Mouse (Mus musculus) bone marrow, adult 2 months (tissue): Measurements from ENCODE around the gene Cmklr1. TPM values are rescaled to one million over a fixed set of nuclear protein-coding genes. Genes with fewer than 3 reads are reported as not detected.
A peak's percentile ranks its signal among the peaks of the same experiment; 100 is the strongest.

Experiments used
- H3K27ac ChIP-seq: fragments of 200-500 bp; 2 replicates; pipeline ENCODE4 v1.5.1; 2012; ENCODE audit warnings: low read depth, mild to moderate bottlenecking, control low read depth, inconsistent platforms, low read length; ENCODE audit not compliant: control insufficient read depth, poor library complexity, insufficient read depth
- H3K4me1 ChIP-seq: fragments of 200-500 bp; 2 replicates; pipeline ENCODE4 v1.6.1; 2011; ENCODE audit warnings: low read length; ENCODE audit not compliant: control insufficient read depth, insufficient read depth
- H3K4me3 ChIP-seq: fragments of 200-500 bp; replicated peaks from 2 replicates; pipeline ENCODE3; 2011; ENCODE audit warnings: mild to moderate bottlenecking, low read depth, low read length, control low read depth; ENCODE audit not compliant: control insufficient read depth
- CTCF ChIP-seq: fragments of 200-500 bp; IDR thresholded peaks from 2 replicates; pipeline ENCODE4 v1.5.1; 2011; ENCODE audit warnings: low read length, control low read depth; ENCODE audit not compliant: control insufficient read depth, insufficient read depth
- POLR2A ChIP-seq: fragments of 200-500 bp; IDR thresholded peaks from 2 replicates; pipeline ENCODE4 v1.6.1; 2011; ENCODE audit warnings: low read depth, mild to moderate bottlenecking, control low read depth, low read length, borderline replicate concordance; ENCODE audit not compliant: control insufficient read depth
- WGBS: fragments of 180-500 bp; shearing (Covaris S2); methylation state at CpG from one replicate; pipeline ENCODE4 v1.1.7; 2018; 5-methylcytosine and 5-hydroxymethylcytosine counted together
- polyA plus RNA-seq: library from polyadenylated mRNA; stranded (reverse); fragments of >200 nt; gene quantifications from 2 replicates; pipeline ENCODE4 v1.2.4, GENCODE M21; 2011; ENCODE audit warnings: low replicate concordance; ENCODE audit not compliant: missing spikeins, insufficient read depth, insufficient read length

The Cmklr1 gene
- polyA plus RNA-seq, 1 experiment: 2.6 TPM

- H3K4me1 ChIP-seq: peaks cover 4% of the 10 kb centered on the region
- H3K27ac ChIP-seq: no peak overlapping the region; the same call in 1 of the 2 replicates
- TF ChIP-seq POLR2A (no peak), CTCF (no peak)
- 61% methylated on average over 8 of the region's 8 CpGs for WGBS
- no peak overlapping the region for H3K4me3 ChIP-seq
Observed at GRCm38 (mm10) chr5:113647141-113647540, 3.1 kb downstream of the Cmklr1 start.

- no peak for TF ChIP-seq CTCF
- TF ChIP-seq POLR2A: no peak
- peaks cover 5% of the 10 kb centered on the region for H3K4me1 ChIP-seq
- WGBS: 26% methylated on average over 4 of the region's 4 CpGs
- peak overlapping the region; percentile 7; the same call in 1 of the 2 replicates for H3K27ac ChIP-seq
- H3K4me3 ChIP-seq: no peak overlapping the region
Observed at GRCm38 (mm10) chr5:113644520-113644919, 5.7 kb downstream of the Cmklr1 start.

- peaks cover 3% of the 10 kb centered on the region for H3K4me1 ChIP-seq
- WGBS: 30% methylated on average over 18 of the region's 18 CpGs
- TF ChIP-seq POLR2A (no peak), CTCF (no peak)
- H3K27ac ChIP-seq: no peak overlapping the region
- no peak overlapping the region for H3K4me3 ChIP-seq
Observed at GRCm38 (mm10) chr5:113643107-113643848, 6.9 kb downstream of the Cmklr1 start.

- no peak overlapping the region for H3K4me3 ChIP-seq
Observed at GRCm38 (mm10) chr5:113641066-113641465, 9.2 kb downstream of the Cmklr1 start.

GRCm38 (mm10) chr5:113639126-113639525 is 11.1 kb downstream of the Cmklr1 start:
- 51% methylated on average over 5 of the region's 5 CpGs for WGBS
- TF ChIP-seq POLR2A (no peak), CTCF (no peak)
- no peak overlapping the region for H3K27ac ChIP-seq
- peaks cover 6% of the 10 kb centered on the region for H3K4me1 ChIP-seq
- H3K4me3 ChIP-seq: no peak overlapping the region

More at GRCm38 (mm10) chr5:113641066-113641465, 9.2 kb downstream of the Cmklr1 start:
- H3K4me1 ChIP-seq: peaks cover 3% of the 10 kb centered on the region
- 30% methylated on average over 6 of the region's 6 CpGs for WGBS
- TF ChIP-seq POLR2A: no peak
- TF ChIP-seq CTCF: no peak
- H3K27ac ChIP-seq: no peak overlapping the region

GRCm38 (mm10) chr5:113638055-113638454 is 12.2 kb downstream of the Cmklr1 start:
- TF ChIP-seq POLR2A (no peak), CTCF (no peak)
- Histone ChIP-seq H3K4me3 (no peak overlapping the region), H3K4me1 (peaks cover 6% of the 10 kb centered on the region), H3K27ac (no peak overlapping the region)
- WGBS: 69% methylated on average over 12 of the region's 12 CpGs

GRCm38 (mm10) chr5:113637631-113638030 is 12.6 kb downstream of the Cmklr1 start:
- no peak for TF ChIP-seq CTCF
- TF ChIP-seq POLR2A: no peak
- no peak overlapping the region for H3K4me3 ChIP-seq
- no peak overlapping the region for H3K27ac ChIP-seq
- H3K4me1 ChIP-seq: peaks cover 6% of the 10 kb centered on the region
- WGBS: 82% methylated on average over 4 of the region's 4 CpGs

GRCm38 (mm10) chr5:113635861-113636565 is 14.2 kb downstream of the Cmklr1 start:
- Histone ChIP-seq H3K4me1 (peaks cover 4% of the 10 kb centered on the region), H3K4me3 (no peak overlapping the region), H3K27ac (no peak overlapping the region)
- 49% methylated on average over 15 of the region's 15 CpGs for WGBS
- TF ChIP-seq CTCF (no peak), POLR2A (no peak)
